Mouse (Mus musculus): ENCODE measurements around the gene Ehd4.

The Ehd4 gene

DNA sequence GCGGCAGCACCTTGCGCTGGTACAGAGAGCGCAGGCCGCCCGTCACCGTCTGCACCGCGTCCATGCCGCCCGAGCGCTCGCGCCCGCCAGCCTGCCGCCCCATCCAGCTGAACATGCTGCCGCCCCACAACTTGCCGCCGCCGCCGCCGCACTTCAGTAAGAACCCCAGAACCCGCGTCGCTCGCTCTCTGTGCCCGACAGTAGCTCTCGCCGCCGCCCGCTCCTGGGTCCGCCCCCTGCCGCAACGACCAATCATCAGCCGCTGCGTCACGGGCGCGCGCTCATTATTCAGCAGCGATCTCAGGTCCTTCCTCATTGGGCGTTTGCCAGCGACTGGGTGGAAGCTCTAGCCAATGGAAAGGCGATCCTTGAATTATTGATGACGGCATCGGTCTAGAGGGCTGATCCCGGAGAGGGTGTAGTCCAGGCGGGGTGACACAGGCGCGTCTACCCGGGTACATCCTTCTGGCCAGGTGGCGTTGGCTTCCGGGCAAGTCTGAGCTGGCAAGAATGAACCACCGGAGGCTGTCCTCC lies at the start of gene Ehd4:
Gene Ehd4 (minus strand): TSS at position 246 of the 534 bp plus-strand sequence.
- DNase-seq (ENCODE audit: extremely low read depth, insufficient read length, low spot score) = peak; percentile 98

GRCm38 (mm10) chr2:120203742-120204141 lies 49.3 kb upstream of the Ehd4 start:
- no peak for DNase-seq (ENCODE audit: extremely low read depth, insufficient read length, low spot score)

- DNase-seq (ENCODE audit: extremely low read depth, insufficient read length, low spot score) = no peak
Measured at GRCm38 (mm10) chr2:120200077-120200476, 45.7 kb upstream of the Ehd4 start.

- DNase-seq (ENCODE audit: extremely low read depth, insufficient read length, low spot score) = no peak
Measured at GRCm38 (mm10) chr2:120188174-120188573, 33.8 kb upstream of the Ehd4 start.

DNA sequence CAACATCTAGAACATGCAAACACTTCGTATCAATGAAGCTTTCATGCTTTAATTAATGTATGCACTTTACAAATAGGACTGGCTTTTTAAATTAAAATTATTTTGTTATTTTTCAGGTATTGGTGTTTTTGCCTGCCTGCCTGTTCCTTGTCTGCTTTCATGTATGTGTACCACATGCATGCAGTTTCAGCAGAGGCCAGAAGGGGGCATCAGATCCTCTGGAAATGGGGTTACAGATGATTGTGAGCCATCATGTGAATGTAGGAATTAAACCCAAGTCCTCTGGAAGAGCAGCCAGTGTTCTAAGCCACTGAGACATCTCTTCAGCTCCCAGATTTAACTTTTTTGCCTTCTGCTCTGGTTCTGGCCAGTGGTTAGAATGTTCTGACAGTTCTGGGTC lies 33.2 kb upstream of the Ehd4 start:
- no peak for DNase-seq (ENCODE audit: extremely low read depth, insufficient read length, low spot score)

- DNase-seq (ENCODE audit: extremely low read depth, insufficient read length, low spot score) = no peak
Measured at GRCm38 (mm10) chr2:120185527-120186276, 31.3 kb upstream of the Ehd4 start.

DNA sequence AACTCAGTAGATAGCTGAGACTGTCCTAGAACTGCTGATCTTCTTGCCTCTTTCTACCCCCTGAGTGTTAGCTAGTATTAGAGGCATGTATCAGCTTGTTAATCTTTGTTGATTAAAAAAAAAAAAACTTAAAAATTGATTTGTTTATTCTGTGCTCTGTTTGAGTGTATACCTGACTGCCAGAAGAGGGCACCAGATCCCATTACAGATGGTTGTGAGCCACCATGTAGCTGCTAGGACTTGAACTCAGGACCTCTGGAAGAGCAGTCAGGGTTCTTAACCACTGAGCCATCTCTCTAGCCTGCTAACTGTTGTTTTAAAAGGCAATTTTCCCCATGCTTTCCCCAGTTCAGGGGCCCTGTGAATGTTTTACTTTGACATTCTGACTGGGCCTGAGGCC lies 24.5 kb upstream of the Ehd4 start:
- DNase-seq (ENCODE audit: extremely low read depth, insufficient read length, low spot score) = no peak

DNA sequence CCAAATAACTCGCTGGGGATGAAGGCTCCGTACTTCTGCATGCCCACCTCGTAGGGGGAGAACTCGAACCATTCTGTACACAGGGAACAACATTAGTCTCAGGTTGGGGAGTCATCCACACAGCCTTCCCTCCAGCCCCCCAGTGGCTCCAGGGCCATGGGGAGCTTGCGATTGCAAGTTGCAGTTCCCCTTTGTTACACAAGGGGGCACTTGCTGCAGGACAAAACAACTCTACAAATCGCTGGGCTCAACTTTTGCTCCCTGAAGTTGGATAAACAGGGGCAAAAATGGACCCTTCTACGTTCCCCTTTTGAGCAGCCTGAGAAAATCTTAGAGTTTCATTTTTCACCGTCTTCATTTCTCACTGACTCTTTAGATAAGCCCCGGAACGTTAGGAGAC lies 19.3 kb upstream of the Ehd4 start:
- DNase-seq (ENCODE audit: extremely low read depth, insufficient read length, low spot score) = no peak

- DNase-seq (ENCODE audit: extremely low read depth, insufficient read length, low spot score) = no peak
Measured at GRCm38 (mm10) chr2:120171362-120171761, 17.0 kb upstream of the Ehd4 start.

DNA sequence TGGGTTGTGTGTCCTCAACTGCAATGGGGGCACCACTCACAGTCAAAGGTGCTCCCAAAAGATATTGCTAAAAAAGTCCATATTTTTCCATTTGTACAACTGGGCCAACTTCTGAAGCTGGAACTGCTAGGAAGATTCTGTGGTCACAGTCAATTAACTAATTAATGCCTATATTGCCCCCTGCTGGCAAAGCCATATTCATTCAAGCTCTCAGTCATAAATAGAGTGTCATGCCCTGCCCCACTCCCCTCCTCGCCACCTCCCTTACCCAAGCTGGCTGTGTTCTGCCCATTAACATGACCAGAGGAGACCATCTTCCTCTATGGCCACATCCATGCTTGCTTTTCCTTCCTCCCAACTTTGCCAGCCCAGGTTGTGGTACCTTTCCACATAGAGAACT lies 16.3 kb upstream of the Ehd4 start:
- no peak for DNase-seq (ENCODE audit: extremely low read depth, insufficient read length, low spot score)

GRCm38 (mm10) chr2:120169382-120169781 lies 15.0 kb upstream of the Ehd4 start:
- no peak for DNase-seq (ENCODE audit: extremely low read depth, insufficient read length, low spot score)

DNA sequence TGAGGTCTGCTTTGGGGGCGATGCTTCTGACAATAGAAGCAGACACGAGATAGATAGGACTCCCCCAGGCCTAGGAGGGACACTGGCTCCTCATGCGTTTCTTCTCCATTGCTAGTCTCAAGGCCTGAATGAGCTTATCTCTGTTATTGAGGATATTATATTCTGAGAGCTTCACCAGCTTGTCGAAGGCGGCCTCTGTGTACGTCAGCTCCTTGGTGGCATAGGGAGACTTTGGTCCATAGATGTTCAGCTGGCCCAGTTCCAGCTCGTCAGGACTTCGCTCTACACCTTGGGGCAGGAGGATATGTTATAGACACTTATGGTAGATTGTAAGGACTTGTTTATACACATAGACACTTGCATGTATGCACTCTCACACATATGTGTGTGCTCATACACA lies 13.4 kb upstream of the Ehd4 start:
- no peak for DNase-seq (ENCODE audit: extremely low read depth, insufficient read length, low spot score)

- DNase-seq (ENCODE audit: extremely low read depth, insufficient read length, low spot score) = no peak
Measured at GRCm38 (mm10) chr2:120165474-120165873, 11.1 kb upstream of the Ehd4 start.

DNA sequence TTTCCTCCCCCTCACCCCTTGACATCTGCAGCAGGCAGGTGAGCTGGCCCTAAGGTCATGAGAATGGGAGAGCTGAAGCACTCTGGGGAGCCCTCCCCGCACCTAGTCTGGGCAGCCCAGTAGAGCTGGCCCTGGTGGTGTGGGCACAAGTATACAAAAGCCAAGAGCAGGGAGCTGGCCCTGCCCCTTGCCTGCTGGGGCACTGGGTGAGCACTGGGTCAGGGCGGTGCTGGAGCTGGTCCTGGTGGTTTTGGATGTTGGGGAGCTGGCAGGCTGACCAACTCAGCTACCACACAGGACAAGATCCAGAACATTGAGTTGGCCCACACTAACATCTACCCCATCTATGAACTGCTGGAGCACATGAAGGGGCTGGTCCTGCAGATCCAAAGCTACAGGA lies 5.0 kb upstream of the Ehd4 start:
- DNase-seq (ENCODE audit: extremely low read depth, insufficient read length, low spot score) = peak; percentile 72

- peak; percentile 29 for DNase-seq (ENCODE audit: extremely low read depth, insufficient read length, low spot score)
Measured at GRCm38 (mm10) chr2:120158846-120159245, 4.4 kb upstream of the Ehd4 start.

DNA sequence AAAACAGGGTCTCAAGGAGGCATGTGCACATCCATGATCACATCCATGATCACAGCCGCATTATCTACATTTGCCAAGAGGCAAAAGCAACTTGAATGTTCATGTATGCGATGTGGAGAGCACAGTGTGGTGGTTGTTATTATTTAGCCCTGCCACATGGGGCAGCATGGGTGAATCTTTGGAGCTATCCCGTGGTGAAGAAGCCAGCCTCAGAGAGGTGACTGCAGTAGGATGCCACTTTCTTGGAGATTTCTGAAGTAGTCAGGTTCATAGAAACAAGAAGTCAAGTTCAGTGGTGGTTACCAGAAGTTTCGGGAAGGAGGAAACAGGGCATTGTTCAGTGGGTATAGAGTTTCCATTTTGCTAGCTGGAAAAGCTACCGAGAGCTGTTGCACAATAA lies 3.6 kb upstream of the Ehd4 start:
- no peak for DNase-seq (ENCODE audit: extremely low read depth, insufficient read length, low spot score)

DNA sequence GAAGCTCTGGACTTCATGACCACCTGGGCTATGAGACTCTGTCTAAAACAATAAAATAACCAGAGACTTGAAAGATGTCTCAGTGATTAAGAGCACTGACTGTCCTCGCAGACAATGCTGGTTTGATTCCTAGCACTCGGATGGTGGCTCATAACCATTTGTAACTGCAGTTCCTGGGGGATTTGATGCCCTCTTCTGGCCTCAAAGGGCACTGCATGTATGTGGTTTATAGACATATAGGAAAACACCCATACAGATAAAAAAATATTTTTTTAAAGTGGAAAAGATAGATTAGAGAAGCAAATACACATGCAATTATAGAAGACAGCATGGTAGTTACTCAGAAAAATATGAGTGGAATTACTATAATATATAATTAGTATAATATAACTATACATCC lies 3.2 kb upstream of the Ehd4 start:
- DNase-seq (ENCODE audit: extremely low read depth, insufficient read length, low spot score) = no peak

DNA sequence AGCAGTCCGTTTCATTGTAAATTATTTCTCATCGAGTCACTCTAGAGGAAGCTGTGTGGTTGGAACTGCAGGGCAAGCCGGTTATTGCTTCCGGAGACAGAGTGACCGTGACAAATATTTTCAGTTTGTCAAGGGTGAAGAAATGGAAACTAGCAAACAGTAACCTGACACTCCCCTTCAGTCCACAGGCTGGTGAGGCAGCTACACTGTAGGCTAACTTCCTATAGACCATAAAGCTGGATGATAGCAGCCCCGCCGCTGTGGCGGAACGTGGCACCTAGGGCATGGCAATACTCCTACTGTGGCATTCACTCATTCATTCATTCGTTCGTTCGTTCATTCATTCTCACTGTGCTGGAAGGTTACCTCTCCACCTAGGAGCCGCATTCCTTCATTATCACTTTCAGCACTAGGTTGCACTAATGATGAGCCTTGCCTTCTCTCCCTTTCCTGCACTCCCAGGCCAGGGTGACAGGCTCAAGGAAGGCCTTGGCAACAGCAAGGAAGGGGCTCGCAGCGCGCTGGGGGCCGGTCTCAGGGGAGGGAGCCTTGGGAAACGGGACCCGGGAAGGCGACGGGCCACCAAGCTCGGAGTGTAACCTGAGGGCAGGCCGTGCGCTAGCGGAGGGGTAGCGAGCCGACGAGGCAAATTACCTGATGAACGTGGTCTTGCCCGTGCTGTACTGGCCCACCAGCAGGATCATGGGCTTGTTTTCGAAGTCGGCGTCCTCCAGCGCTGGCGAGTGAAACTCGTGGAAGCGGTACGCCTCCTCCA lies 633 bp downstream of the Ehd4 start:
- peak; percentile 36 for DNase-seq (ENCODE audit: extremely low read depth, insufficient read length, low spot score)

DNA sequence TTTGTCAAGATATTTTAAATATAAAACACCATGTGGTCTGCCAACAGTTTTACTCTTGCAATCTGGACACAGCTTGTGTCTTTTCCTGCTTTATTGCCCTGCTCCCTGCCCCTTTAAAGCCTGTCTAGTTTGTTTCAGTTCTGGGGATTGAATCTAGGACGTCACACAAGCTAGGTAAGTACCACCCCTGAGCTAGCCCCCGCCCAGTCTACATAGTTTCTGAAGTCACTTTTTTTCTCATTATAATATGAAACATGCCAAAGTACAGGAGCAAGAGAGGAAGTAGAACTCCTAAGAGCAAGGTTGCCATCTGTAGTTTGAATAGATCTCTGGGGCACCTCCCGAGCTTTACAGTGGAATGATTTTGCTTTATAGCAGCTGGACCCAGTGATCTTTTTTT lies 3.8 kb downstream of the Ehd4 start:
- no peak for DNase-seq (ENCODE audit: extremely low read depth, insufficient read length, low spot score)

GRCm38 (mm10) chr2:120149634-120150033 lies 4.8 kb downstream of the Ehd4 start:
- no peak for DNase-seq (ENCODE audit: extremely low read depth, insufficient read length, low spot score)

DNA sequence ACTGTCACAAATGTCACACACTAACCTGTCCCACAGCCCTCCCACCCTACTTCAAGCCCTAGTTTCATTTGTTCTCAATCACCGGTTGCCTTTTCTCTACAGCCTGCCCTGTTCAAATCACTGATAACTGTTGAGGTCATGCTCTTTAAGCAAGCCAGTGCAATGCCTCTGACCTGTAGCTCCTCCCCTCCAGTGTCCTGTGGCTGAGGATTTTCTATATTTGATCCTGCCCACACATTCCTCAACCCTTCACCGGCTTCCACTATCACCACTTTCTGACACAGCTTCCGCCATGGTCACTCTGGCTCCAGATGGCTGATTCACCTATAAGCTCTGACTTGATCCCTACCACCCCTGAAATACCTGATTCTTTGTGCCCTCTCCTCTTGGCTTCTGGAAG lies 6.4 kb downstream of the Ehd4 start:
- DNase-seq (ENCODE audit: extremely low read depth, insufficient read length, low spot score) = no peak

GRCm38 (mm10) chr2:120147364-120147763 lies 7.0 kb downstream of the Ehd4 start:
- DNase-seq (ENCODE audit: extremely low read depth, insufficient read length, low spot score) = peak; percentile 32

All from 3134 (cell line).